Mouse (Mus musculus) heart, embryonic 13.5 days (tissue): ENCODE measurements at regions not wholly inside any gene's neighbourhood (a gene's known extent, or its start where the extent isn't known, plus 50 kb on each side); places are given as distances from the start of the nearest gene placed in this dataset.
"Not testable (repeated sequence)": the region's sequence is repeated elsewhere in the genome, so short reads cannot be mapped to it uniquely, and the experiment has no call there.

Experiments used
- ATAC-seq: fragments of 200-750 bp; cut with Nextera tagmentation; 2 replicates; pipeline ENCODE4 v1.8.0; 2017; ENCODE audit warnings: moderate TSS enrichment; ENCODE audit not compliant: insufficient number of reproducible peaks, low FRiP score, low TSS enrichment; ENCODE audit errors: extremely low read depth
- H3K27ac ChIP-seq: fragments of 300-500 bp; sonication (generic); replicated peaks from 2 replicates; pipeline ENCODE4 v1.5.1; 2015; ENCODE audit warnings: moderate library complexity, mild to moderate bottlenecking, inconsistent platforms
- H3K27me3 ChIP-seq: fragments of 300-500 bp; sonication (generic); replicated peaks from 2 replicates; pipeline ENCODE4 v1.6.1; 2015; ENCODE audit warnings: mild to moderate bottlenecking, inconsistent platforms
- H3K36me3 ChIP-seq: fragments of 300-500 bp; sonication (generic); 2 replicates; pipeline ENCODE4 v1.6.1; 2015; ENCODE audit warnings: mild to moderate bottlenecking, inconsistent platforms
- H3K4me1 ChIP-seq: fragments of 300-500 bp; sonication (generic); 2 replicates; pipeline ENCODE4 v1.6.1; 2015; ENCODE audit warnings: inconsistent platforms
- H3K4me2 ChIP-seq: fragments of 300-500 bp; sonication (generic); 2 replicates; pipeline ENCODE4 v1.6.1; 2015; ENCODE audit warnings: inconsistent platforms, mild to moderate bottlenecking, moderate library complexity
- H3K4me3 ChIP-seq: fragments of 300-500 bp; sonication (generic); 2 replicates; pipeline ENCODE4 v1.5.1; 2015; ENCODE audit warnings: moderate library complexity, mild to moderate bottlenecking, inconsistent platforms
- H3K9ac ChIP-seq: fragments of 300-500 bp; sonication (generic); 2 replicates; pipeline ENCODE4 v1.6.1; 2015; ENCODE audit warnings: inconsistent platforms, mild to moderate bottlenecking, moderate library complexity
- H3K9me3 ChIP-seq: fragments of 300-500 bp; sonication (generic); 2 replicates; pipeline ENCODE4 v1.6.1; 2016; ENCODE audit warnings: inconsistent platforms
- WGBS: fragments of 180-500 bp; shearing (Covaris S2); methylation state at CpG from one replicate; pipeline ENCODE4 v1.1.7; 2015; ENCODE audit warnings: mixed read lengths; 5-methylcytosine and 5-hydroxymethylcytosine counted together

- not testable (repeated sequence) for H3K27ac ChIP-seq, ATAC-seq, H3K4me1 ChIP-seq, H3K9me3 ChIP-seq, H3K36me3 ChIP-seq, H3K4me3 ChIP-seq, H3K27me3 ChIP-seq, H3K9ac ChIP-seq
- peak overlapping the region; percentile 2; the same call in 1 of the 2 replicates for H3K4me2 ChIP-seq
- 45% methylated on average over 1 of the region's 1 CpGs for WGBS
Measured at GRCm38 (mm10) chr17:93067850-93068249, 131.0 kb upstream of the Adcyap1 start.

DNA sequence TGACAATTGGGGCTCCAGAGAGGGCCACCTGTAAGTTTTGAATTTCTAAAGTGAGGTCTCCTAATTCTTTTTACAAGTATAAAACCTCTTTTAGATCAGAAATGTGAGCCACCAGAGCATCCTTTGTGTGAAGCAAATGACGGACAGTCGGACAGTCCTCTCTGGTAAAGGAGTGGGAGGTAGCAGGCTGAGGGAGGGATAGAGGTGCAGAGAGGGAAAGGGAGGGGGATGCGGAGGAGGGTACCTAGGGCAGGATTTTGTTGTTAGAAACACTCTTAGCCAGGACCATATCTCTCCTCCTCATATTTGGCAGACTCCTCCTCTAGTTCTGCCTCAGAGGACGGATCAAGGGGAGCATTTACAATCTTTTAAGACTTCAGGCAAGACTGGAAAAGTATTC is 130.3 kb upstream of the Adcyap1 start:
- WGBS: 50% methylated on average over 4 of the region's 4 CpGs
- H3K27ac ChIP-seq: no peak overlapping the region
- no peaks in the 10 kb centered on the region for H3K4me1 ChIP-seq
- H3K27me3 ChIP-seq: no peaks in the 10 kb centered on the region
- H3K4me3 ChIP-seq: no peak overlapping the region
- H3K4me2 ChIP-seq: peak overlapping the region; percentile 2
- no peak for ATAC-seq
- H3K9me3 ChIP-seq: no peaks in the 10 kb centered on the region
- H3K9ac ChIP-seq: no peak overlapping the region
- no peaks in the 10 kb centered on the region for H3K36me3 ChIP-seq

GRCm38 (mm10) chr17:93084048-93084447 is 114.8 kb upstream of the Adcyap1 start:
- no peak overlapping the region for H3K27ac ChIP-seq
- H3K27me3 ChIP-seq: no peaks in the 10 kb centered on the region
- no peak for ATAC-seq
- H3K9ac ChIP-seq: no peak overlapping the region
- no peaks in the 10 kb centered on the region for H3K4me1 ChIP-seq
- WGBS: 29% methylated on average over 1 of the region's 1 CpGs
- H3K36me3 ChIP-seq: no peaks in the 10 kb centered on the region
- no peaks in the 10 kb centered on the region for H3K9me3 ChIP-seq
- H3K4me3 ChIP-seq: no peak overlapping the region
- H3K4me2 ChIP-seq: no peak overlapping the region

DNA sequence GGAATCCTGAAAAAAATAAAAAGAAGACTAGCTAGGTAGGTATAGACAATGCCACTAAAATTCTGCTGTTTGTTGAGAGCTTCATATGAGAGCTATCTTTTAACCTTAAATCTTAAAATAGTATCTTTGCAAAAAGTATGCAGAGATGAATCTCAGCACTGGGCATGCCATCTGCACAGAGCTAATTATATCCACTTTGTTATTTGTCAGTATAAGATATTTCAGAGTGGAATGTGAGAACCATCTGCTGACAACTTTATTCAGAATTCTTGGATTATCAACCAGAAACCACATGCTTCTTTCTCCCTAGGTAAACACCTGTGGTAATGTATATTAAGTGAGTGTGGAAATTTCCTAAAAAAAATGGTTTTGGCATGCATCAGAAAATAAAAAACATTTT is 94.3 kb upstream of the Adcyap1 start:
- ATAC-seq: no peak
- no peaks in the 10 kb centered on the region for H3K36me3 ChIP-seq
- H3K9me3 ChIP-seq: no peaks in the 10 kb centered on the region
- no peak overlapping the region for H3K4me3 ChIP-seq
- H3K27ac ChIP-seq: no peak overlapping the region
- no peak overlapping the region for H3K4me2 ChIP-seq
- H3K9ac ChIP-seq: no peak overlapping the region
- H3K27me3 ChIP-seq: no peaks in the 10 kb centered on the region
- H3K4me1 ChIP-seq: no peaks in the 10 kb centered on the region

DNA sequence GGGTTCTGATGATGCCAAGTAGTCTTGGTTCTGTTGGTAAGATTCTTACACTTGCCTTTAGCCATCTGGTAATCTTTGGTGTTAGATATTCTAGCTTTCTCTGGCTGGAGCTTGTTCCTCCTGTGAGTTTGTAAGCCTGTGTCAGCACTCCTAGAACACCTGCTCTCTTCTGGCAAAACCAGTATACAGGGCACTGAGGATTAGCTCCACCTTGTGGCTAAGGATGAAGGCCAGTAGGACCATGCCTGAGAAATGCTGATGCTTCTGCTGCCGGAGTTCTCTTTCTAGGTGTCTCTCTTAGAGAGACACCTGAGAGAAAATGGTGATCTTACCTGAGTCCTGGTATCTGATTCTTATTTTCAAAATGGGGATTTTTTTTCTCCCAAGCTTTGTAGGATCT is 58.8 kb upstream of the Adcyap1 start:
- Histone ChIP-seq H3K27ac (no peak overlapping the region), H3K27me3 (no peaks in the 10 kb centered on the region), H3K4me1 (no peaks in the 10 kb centered on the region), H3K9ac (no peak overlapping the region), H3K9me3 (no peaks in the 10 kb centered on the region), H3K4me2 (no peak overlapping the region), H3K4me3 (no peak overlapping the region), H3K36me3 (no peaks in the 10 kb centered on the region)
- 56% methylated on average over 1 of the region's 1 CpGs for WGBS
- ATAC-seq: no peak

DNA sequence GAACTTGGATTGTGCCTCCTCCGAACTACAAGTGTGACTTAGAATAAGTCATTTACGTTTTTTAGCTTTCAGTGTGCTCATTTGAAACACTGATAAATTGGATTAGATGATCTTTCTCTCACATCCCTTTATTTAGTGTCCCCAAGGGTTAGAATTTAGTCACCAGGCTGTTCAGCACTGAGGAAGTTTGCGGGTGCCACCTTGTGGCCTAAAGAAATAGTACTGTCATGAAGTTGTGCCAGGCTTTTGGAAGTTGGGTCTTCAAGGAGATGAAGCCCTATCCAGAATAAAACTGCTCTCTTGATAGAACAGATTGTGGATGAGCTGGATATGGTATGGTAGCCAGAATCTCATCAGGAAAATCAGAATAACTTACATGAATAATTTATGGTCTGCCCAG is 57.7 kb upstream of the Adcyap1 start:
- WGBS: 20% methylated on average over 3 of the region's 3 CpGs
- no peak overlapping the region for H3K4me3 ChIP-seq
- H3K27me3 ChIP-seq: no peaks in the 10 kb centered on the region
- no peak overlapping the region for H3K4me2 ChIP-seq
- no peaks in the 10 kb centered on the region for H3K36me3 ChIP-seq
- no peaks in the 10 kb centered on the region for H3K9me3 ChIP-seq
- ATAC-seq: no peak
- H3K9ac ChIP-seq: no peak overlapping the region
- no peaks in the 10 kb centered on the region for H3K4me1 ChIP-seq
- no peak overlapping the region for H3K27ac ChIP-seq
